Mouse (Mus musculus) heart, postnatal 10 days (tissue): ENCODE data around the gene Snrpg. TPM values are rescaled to one million over a fixed set of nuclear protein-coding genes. Genes with fewer than 3 reads are reported as not detected.
"Not testable (repeated sequence)": the region's sequence is repeated elsewhere in the genome, so short reads cannot be mapped to it uniquely, and the experiment has no call there.

Source experiments
- DNase-seq, 2 experiments: peaks; one replicate each; pipeline ENCODE4 v3.0.0; 2021
- intact Hi-C: fragments of 180-260 bp; cut with DNase I; formaldehyde crosslinking; loops from one replicate; pipeline ENCODE4 v1.15.1; 2025
- total RNA-seq, 2 experiments: library from RNA; stranded (reverse); gene quantifications; 2 replicates each; pipeline ENCODE4 v1.2.3; 2021

Gene Snrpg
- total RNA-seq, 2 experiments from 2014 or later: 64.9 to 74.6 TPM

GRCm38 (mm10) chr6:86366125-86366852 is 4.8 kb upstream of the Snrpg start:
- peak; percentile 71 to 81 for DNase-seq
- intact Hi-C loops: loop anchor here (10.0 kb wide), 1 partner anchor 431 kb away; no protein-coding TSS in a partner anchor

DNA sequence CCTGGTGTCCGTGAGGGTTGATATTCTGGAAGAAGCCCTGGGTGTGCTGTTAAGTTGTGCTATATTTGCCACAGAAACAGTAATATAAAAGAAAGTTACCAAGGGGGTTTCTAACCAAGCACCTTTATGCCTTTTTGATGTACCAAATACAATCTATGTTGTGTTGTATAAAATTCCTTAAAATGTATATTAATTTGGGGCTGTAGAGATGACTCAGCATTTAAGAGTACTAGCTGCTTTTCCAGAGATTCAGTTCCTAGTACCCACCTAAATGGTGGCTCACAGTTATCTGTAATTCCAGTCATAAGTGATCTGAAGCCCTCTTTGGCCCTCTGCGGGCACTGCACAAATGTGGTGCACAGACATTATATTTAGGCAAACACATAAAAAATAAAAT is 4.3 kb upstream of the Snrpg start:
- DNase-seq: no peak
- intact Hi-C loops: loop anchor here (10.0 kb wide), 1 partner anchor 432 kb away; no protein-coding TSS in a partner anchor

GRCm38 (mm10) chr6:86368479-86368878 is 2.6 kb upstream of the Snrpg start:
- intact Hi-C loops: loop anchor here (10.0 kb wide), 1 partner anchor 434 kb away; no protein-coding TSS in a partner anchor
- DNase-seq: no peak

GRCm38 (mm10) chr6:86370093-86370713 is 901 bp upstream of the Snrpg start:
- intact Hi-C loops: loop anchor here (2.0 kb wide), 1 partner anchor 27 kb away; the partner anchor contains the start of gene Pcyox1
- peak in 1 of 2 experiments; percentile 31 for DNase-seq

DNA sequence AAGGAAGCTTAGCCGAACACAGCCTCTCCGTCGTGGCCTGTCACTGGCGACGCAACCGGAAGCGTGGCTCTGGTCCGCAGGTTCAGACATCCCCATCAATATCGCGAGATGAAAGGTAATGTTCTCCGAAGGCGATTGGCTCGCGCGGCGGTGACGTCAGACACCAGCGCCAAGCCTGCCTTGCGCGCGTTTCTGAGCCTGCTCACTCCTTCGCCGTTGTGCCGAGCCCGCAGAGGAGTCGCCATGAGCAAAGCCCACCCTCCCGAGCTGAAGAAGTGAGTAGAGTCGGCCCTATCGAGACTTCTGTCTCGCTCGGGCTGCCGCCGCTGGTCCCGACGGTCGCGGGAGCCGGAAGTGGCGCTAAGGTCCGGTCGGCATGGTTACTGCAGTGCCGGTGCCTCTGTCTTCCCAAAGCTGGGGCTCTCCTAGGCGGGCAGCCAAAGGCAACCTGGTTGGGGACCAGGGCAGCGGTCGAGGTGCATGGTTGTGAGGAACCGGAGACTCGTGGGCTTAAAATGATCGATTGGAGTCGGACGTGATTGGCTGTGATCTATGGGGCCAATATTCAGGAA is 322 bp downstream of the Snrpg start:
- peak; percentile 97 to 98 for DNase-seq
- intact Hi-C loops: loop anchor here (2.0 kb wide), 1 partner anchor 25 kb away; the partner anchor contains the start of gene Pcyox1

GRCm38 (mm10) chr6:86371950-86372516 is 929 bp downstream of the Snrpg start:
- no peak for DNase-seq
- intact Hi-C loops: loop anchor here (2.0 kb wide), 1 partner anchor 25 kb away; the partner anchor contains the start of gene Pcyox1

- intact Hi-C loops: no loop called here
- DNase-seq: no peak
Observed at GRCm38 (mm10) chr6:86373556-86373955, 2.5 kb downstream of the Snrpg start.

GRCm38 (mm10) chr6:86378341-86378740 is 7.2 kb downstream of the Snrpg start:
- intact Hi-C loops: no loop called here

DNA sequence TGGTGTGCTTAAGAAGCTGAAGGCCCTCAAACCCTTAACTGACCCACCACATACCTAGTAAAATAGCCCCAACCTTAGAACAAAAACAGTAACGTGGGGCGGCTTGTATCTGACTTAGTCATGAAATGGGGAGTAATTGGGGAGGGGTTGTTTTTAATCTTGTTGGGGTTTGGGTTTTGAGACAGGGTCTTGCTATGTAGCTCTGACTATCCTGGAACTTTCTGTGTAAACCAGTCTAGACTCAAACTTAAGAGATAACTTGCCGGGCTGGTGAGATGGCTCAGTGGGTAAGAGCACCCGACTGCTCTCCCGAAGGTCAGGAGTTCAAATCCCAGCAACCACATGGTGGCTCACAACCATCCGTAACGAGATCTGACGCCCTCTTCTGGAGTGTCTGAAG is 9.0 kb downstream of the Snrpg start:
- intact Hi-C loops, DNase-seq: not testable (repeated sequence)

More at GRCm38 (mm10) chr6:86378341-86378740, 7.2 kb downstream of the Snrpg start:
- DNase-seq: no peak

DNA sequence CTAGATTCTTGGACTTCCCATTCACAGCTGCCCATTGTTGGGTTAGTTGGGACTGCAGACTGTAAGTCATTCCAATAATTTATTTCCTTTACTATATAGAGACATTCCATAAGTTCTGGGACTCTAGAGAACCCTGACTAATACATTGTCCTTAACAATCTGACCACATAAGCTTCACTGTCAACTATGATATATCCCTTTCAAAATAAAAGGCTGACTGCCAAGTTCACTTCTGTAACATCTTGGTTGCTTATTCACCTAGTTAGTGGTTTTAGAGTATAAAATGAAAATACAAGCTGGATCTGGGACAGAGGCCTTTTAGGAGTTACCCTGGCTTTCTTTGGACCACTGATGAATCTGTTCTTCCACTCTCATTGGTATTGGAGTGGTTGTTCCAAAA is 11.4 kb downstream of the Snrpg start:
- DNase-seq: no peak
- intact Hi-C loops: no loop called here

- DNase-seq: no peak
Observed at GRCm38 (mm10) chr6:86383370-86383769, 12.3 kb downstream of the Snrpg start.

DNA sequence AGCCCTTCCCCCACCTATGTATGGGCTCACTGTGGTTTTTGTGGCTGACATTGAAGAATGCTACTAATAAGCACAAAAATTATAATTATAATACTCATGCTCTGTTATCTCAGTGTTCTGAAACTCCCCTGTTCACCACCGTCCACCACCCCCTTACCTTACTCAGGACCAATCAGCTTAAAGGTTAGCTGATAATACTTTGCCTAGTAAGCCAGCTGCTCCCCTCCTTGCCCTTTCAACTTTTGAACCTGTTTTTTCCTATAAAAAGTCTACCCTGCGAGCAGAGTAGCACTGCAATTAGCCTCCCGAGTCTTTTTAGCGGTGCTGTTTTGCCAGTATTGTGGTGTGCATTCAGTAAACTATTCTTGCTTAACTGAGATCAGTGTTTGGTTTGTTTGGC is 13.6 kb downstream of the Snrpg start:
- DNase-seq: no peak
- intact Hi-C loops: no loop called here

More at GRCm38 (mm10) chr6:86383370-86383769, 12.3 kb downstream of the Snrpg start:
- intact Hi-C loops: no loop called here

GRCm38 (mm10) chr6:86385362-86386104 is 14.4 kb downstream of the Snrpg start:
- DNase-seq: no peak
- intact Hi-C loops: no loop called here

DNA sequence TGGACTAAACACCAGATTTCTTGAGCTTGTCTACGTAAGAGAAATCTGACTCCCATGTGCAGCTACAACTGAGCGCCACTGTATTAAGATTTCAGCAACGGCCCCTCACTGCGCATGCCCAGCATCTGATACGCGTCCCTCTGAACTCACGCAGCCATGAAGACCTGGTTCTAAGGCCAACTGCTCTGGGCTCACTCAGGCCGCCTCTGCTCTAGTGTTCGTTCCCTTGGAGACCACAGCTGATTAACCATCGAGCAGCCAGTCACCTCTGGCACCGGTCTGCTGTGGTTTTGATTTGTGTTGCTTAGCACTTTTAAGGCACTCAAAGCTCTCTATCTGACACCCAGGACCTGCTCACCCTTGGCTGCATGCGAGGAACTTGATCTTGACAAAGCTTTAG is 16.2 kb downstream of the Snrpg start:
- no peak for DNase-seq
- intact Hi-C loops: no loop called here

GRCm38 (mm10) chr6:86388461-86388860 is 17.4 kb downstream of the Snrpg start:
- intact Hi-C loops: no loop called here
- no peak for DNase-seq

DNA sequence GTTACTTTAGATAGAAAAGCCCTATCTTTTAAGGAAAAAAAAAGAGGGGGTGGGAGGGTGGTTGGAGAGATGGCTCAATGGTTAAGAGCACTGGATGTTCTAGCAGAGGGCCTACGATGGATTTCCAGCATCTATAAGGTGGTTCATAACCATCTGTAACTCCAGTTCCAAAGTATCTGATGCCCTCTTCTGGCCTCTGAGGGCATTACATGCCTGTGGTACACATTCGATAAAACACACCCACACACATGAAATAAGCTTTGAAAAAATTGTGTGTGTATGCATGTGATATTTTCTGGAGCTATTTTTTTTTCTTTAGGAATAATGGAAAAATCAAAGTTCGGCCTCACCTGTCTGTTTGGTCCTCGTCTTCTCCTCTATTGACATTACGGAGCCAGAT is 20.2 kb downstream of the Snrpg start:
- no peak for DNase-seq
- intact Hi-C loops: no loop called here

DNA sequence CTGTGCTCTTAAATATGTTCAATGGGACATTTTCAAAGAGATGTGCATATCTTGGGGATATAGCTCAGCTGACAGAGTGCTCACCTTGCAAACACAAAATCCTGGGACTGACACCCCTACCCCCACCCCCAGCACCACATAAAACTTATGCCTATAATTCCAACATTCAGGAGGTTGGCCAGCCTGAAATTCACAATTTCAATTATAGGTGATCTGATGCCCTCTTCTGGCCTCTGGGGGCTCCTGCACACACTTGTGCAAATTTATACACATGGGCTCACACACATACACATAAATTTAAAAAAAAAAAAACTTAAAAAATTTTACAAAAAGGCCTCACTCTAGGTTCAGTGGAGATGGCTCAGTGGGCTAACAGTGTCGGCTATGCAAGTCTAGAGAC is 22.1 kb downstream of the Snrpg start:
- intact Hi-C loops: no loop called here
- no peak for DNase-seq

DNA sequence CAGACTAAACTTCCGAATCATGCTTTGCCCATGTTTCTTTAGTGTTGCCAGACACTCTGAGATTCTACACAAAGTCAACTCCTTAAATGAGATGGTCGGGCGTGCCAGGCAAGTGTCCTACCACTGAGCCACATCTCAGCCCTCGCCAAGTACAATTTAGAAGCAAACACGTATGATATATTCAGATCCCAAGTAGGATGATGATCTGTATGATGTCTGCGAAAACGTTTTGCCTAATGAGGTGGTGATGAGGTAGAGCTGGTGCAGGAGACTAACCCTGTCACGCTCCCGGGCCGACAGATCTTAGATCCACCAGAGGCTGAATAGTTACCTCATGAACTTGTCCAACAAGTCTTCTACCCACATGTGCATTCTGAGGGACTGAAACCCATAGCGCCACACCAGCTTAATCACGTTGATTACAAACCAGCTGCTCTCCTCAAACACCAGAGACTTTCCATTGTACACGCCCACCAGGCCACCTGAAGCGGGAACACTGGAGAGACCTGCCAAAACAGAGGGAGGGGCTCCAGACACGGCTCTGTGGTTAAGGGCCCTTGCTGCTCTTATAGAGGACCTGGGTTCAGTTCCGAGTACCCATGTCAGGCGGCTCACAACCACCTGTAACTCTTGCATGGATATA is 23.1 kb downstream of the Snrpg start:
- no peak for DNase-seq
- intact Hi-C loops: no loop called here

DNA sequence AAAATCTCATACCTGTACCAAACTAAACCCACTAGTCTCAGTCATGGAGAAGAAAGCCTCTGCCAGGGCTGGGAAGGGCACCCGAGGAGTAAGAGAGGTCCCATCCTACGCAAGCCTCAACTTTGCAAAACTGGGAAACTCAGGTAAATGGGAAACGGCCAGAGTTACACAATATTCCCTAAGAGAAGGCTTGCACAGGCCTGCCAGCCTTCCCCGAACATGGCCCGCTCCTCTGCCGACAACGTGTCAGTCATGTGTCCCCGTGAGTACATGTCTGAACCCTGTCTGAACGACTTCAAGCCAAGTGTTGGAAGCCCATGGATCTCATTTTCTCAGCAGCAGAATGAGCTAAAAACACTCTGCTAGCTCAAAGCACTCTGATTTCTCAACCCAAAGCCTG is 23.9 kb downstream of the Snrpg start:
- intact Hi-C loops: no loop called here

GRCm38 (mm10) chr6:86395969-86396368 is 24.9 kb downstream of the Snrpg start:
- DNase-seq: no peak
- intact Hi-C loops: loop anchor here (2.0 kb wide), 1 partner anchor 25 kb away; the partner anchor contains the start of gene Snrpg

More for the DNA sequence above, 23.9 kb downstream of the Snrpg start:
- no peak for DNase-seq
